Mouse (Mus musculus): ENCODE data around the gene Epm2aip1. TPM values are rescaled to one million over a fixed set of nuclear protein-coding genes. Genes with fewer than 3 reads are reported as not detected.
A peak's percentile ranks its signal among the peaks of the same experiment; 100 is the strongest.

The Epm2aip1 gene
- polyA plus RNA-seq, 1 experiment from 2014 or later: 41.2 TPM

DNA sequence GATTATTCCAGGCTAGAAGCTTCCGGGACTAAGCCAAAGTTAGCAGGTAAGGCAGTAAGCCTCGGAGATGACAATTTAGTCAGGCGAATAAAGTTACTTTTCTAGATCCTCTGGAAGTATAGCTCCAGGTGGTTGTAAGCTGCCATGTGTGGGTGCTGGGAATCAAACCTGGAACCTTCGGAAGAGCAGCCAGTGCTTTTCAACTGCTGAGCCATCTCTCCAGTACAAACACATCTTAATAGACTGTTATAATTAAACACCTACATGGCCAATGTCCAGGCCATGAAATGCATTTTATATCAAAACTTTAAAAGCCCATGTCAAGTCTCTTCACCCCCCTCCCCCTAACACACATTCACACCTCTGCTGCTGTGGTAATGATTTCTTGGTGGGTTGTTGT, 16.2 kb downstream of the Epm2aip1 start:
- Histone ChIP-seq H3K9ac (replicated peaks) (no peak overlapping the region), H3K9me3 (no peaks in the 10 kb centered on the region), H3K4me1 (replicated peaks) (no peaks in the 10 kb centered on the region; the same call in 1 of the 2 replicates), H3K4me3 (replicated peaks) (no peak overlapping the region), H3K27ac (no peak overlapping the region), H3K4me2 (no peak overlapping the region), H3K36me3 (no peaks in the 10 kb centered on the region), H3K27me3 (no peaks in the 10 kb centered on the region)
- 96% methylated on average over 4 of the region's 4 CpGs for WGBS
- ATAC-seq (ENCODE audit: insufficient number of reproducible peaks, insufficient read depth, low FRiP score, low TSS enrichment, low read depth): no peak

DNA sequence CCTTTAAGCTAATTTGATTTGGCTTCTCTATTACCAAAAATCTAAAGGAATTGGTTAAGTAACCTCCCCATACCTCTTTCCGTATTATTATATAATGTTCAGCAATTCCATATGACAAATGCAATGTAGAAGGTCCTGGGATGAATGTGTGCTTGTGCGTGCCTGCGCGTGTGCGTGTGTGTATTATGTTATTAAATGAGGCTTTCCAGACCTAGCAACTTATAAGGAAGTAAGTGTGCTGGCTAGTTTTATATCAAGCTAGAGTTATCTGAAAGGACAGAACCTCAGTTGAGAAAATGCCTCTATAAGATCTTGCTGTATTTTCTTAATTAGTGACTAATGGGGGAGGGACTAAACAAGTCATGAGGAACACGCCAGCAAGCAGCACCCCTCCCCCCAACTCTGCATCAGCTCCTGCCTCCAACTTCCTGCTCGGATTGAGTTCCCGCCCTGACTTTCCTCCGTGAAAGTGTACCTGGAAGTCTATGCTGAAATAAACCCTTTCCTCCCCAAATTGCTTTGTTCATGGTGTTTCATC, 17.6 kb downstream of the Epm2aip1 start:
- 48% methylated on average over 9 of the region's 9 CpGs for WGBS
- peak; percentile 51 for ATAC-seq (ENCODE audit: insufficient number of reproducible peaks, insufficient read depth, low FRiP score, low TSS enrichment, low read depth)

DNA sequence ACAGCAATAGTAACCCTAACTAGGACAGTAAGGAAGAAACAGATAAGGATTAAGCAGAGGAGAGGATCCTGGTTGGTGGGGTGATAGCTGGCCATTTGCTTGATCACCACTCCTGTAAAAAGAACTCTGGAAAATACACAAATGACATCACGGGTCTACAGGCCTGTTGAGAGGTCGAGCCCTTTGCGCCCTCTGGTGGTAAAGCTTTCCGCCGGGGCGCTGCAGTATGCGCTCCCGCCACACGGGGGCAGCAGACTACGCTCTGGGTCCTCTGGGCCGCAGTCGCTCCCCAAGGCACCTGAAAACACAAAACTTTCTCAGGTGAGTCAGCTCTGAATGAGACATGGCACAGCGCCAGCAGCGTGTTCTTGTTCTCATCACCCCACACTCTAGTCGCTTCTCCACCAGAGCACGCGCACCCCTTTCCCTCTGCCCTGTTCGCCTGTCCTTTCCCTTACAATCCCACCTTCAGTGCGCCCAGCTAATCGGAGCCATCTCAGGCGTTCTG, 18.2 kb downstream of the Epm2aip1 start:
- peak; percentile 69 for ATAC-seq (ENCODE audit: insufficient number of reproducible peaks, insufficient read depth, low FRiP score, low TSS enrichment, low read depth)
- Histone ChIP-seq H3K9ac (replicated peaks) (no peak overlapping the region), H3K4me1 (replicated peaks) (no peaks in the 10 kb centered on the region; the same call in 1 of the 2 replicates), H3K4me2 (peak overlapping the region; percentile 41), H3K36me3 (no peaks in the 10 kb centered on the region), H3K9me3 (no peaks in the 10 kb centered on the region), H3K27ac (no peak overlapping the region), H3K4me3 (replicated peaks) (peak overlapping the region; percentile 19; the same call in 1 of the 2 replicates), H3K27me3 (no peaks in the 10 kb centered on the region)
- 19% methylated on average over 21 of the region's 21 CpGs for WGBS

More for the DNA sequence above, 17.6 kb downstream of the Epm2aip1 start:
- H3K9me3 ChIP-seq: no peaks in the 10 kb centered on the region
- peak overlapping the region; percentile 19; the same call in 1 of the 2 replicates for H3K4me3 ChIP-seq (replicated peaks)
- peak overlapping the region; percentile 41 for H3K4me2 ChIP-seq
- no peaks in the 10 kb centered on the region for H3K36me3 ChIP-seq
- no peaks in the 10 kb centered on the region for H3K27me3 ChIP-seq
- no peak overlapping the region for H3K9ac ChIP-seq (replicated peaks)
- no peak overlapping the region for H3K27ac ChIP-seq
- H3K4me1 ChIP-seq (replicated peaks): no peaks in the 10 kb centered on the region; the same call in 1 of the 2 replicates

GRCm38 (mm10) chr9:111290539-111291100, 18.9 kb downstream of the Epm2aip1 start:
- whole genome bisulfite sequencing: 74% methylated on average over 11 of the region's 11 CpGs
- ATAC-seq (ENCODE audit: insufficient number of reproducible peaks, insufficient read depth, low FRiP score, low TSS enrichment, low read depth): no peak
- no peaks in the 10 kb centered on the region for H3K36me3 ChIP-seq
- H3K4me3 ChIP-seq (replicated peaks): no peak overlapping the region
- no peaks in the 10 kb centered on the region; the same call in 1 of the 2 replicates for H3K4me1 ChIP-seq (replicated peaks)
- no peaks in the 10 kb centered on the region for H3K9me3 ChIP-seq
- no peak overlapping the region for H3K27ac ChIP-seq
- no peaks in the 10 kb centered on the region for H3K27me3 ChIP-seq
- no peak overlapping the region for H3K4me2 ChIP-seq
- H3K9ac ChIP-seq (replicated peaks): no peak overlapping the region

GRCm38 (mm10) chr9:111293234-111293633, 21.5 kb downstream of the Epm2aip1 start:
- Histone ChIP-seq H3K4me3 (replicated peaks) (no peak overlapping the region), H3K9me3 (no peaks in the 10 kb centered on the region), H3K4me1 (replicated peaks) (no peaks in the 10 kb centered on the region), H3K27ac (no peak overlapping the region), H3K4me2 (no peak overlapping the region), H3K9ac (replicated peaks) (no peak overlapping the region), H3K27me3 (no peaks in the 10 kb centered on the region), H3K36me3 (no peaks in the 10 kb centered on the region)
- no peak for ATAC-seq (ENCODE audit: insufficient number of reproducible peaks, insufficient read depth, low FRiP score, low TSS enrichment, low read depth)
- WGBS: 90% methylated on average over 4 of the region's 4 CpGs

GRCm38 (mm10) chr9:111294911-111295310, 23.2 kb downstream of the Epm2aip1 start:
- no peak overlapping the region for H3K27ac ChIP-seq
- H3K36me3 ChIP-seq: no peaks in the 10 kb centered on the region
- no peak overlapping the region for H3K4me2 ChIP-seq
- H3K27me3 ChIP-seq: no peaks in the 10 kb centered on the region
- H3K4me1 ChIP-seq (replicated peaks): no peaks in the 10 kb centered on the region
- no peaks in the 10 kb centered on the region for H3K9me3 ChIP-seq
- H3K4me3 ChIP-seq (replicated peaks): no peak overlapping the region
- ATAC-seq (ENCODE audit: insufficient number of reproducible peaks, insufficient read depth, low FRiP score, low TSS enrichment, low read depth): no peak
- no peak overlapping the region for H3K9ac ChIP-seq (replicated peaks)
- WGBS: 89% methylated on average over 6 of the region's 6 CpGs

GRCm38 (mm10) chr9:111295323-111295722, 23.6 kb downstream of the Epm2aip1 start:
- H3K4me1 ChIP-seq (replicated peaks): no peaks in the 10 kb centered on the region
- no peak overlapping the region for H3K4me2 ChIP-seq
- H3K9ac ChIP-seq (replicated peaks): no peak overlapping the region
- no peak overlapping the region for H3K4me3 ChIP-seq (replicated peaks)
- 68% methylated on average over 2 of the region's 2 CpGs for WGBS
- no peak for ATAC-seq (ENCODE audit: insufficient number of reproducible peaks, insufficient read depth, low FRiP score, low TSS enrichment, low read depth)
- no peak overlapping the region for H3K27ac ChIP-seq
- no peaks in the 10 kb centered on the region for H3K9me3 ChIP-seq
- H3K36me3 ChIP-seq: no peaks in the 10 kb centered on the region
- no peaks in the 10 kb centered on the region for H3K27me3 ChIP-seq

- no peaks in the 10 kb centered on the region for H3K9me3 ChIP-seq
- H3K27ac ChIP-seq: no peak overlapping the region
- H3K4me1 ChIP-seq (replicated peaks): no peaks in the 10 kb centered on the region
- H3K4me3 ChIP-seq (replicated peaks): no peak overlapping the region
- no peak overlapping the region for H3K9ac ChIP-seq (replicated peaks)
- WGBS: 74% methylated on average over 7 of the region's 7 CpGs
- no peak for ATAC-seq (ENCODE audit: insufficient number of reproducible peaks, insufficient read depth, low FRiP score, low TSS enrichment, low read depth)
- H3K4me2 ChIP-seq: no peak overlapping the region
- H3K27me3 ChIP-seq: no peaks in the 10 kb centered on the region
- no peaks in the 10 kb centered on the region for H3K36me3 ChIP-seq
Observed at GRCm38 (mm10) chr9:111296433-111296832, 24.7 kb downstream of the Epm2aip1 start.

GRCm38 (mm10) chr9:111298606-111299005, 26.9 kb downstream of the Epm2aip1 start:
- Histone ChIP-seq H3K4me1 (replicated peaks) (no peaks in the 10 kb centered on the region), H3K27me3 (no peaks in the 10 kb centered on the region), H3K36me3 (no peaks in the 10 kb centered on the region), H3K9ac (replicated peaks) (no peak overlapping the region), H3K27ac (no peak overlapping the region), H3K4me2 (no peak overlapping the region), H3K9me3 (no peaks in the 10 kb centered on the region), H3K4me3 (replicated peaks) (no peak overlapping the region)
- no peak for ATAC-seq (ENCODE audit: insufficient number of reproducible peaks, insufficient read depth, low FRiP score, low TSS enrichment, low read depth)
- WGBS: 86% methylated on average over 2 of the region's 2 CpGs

DNA sequence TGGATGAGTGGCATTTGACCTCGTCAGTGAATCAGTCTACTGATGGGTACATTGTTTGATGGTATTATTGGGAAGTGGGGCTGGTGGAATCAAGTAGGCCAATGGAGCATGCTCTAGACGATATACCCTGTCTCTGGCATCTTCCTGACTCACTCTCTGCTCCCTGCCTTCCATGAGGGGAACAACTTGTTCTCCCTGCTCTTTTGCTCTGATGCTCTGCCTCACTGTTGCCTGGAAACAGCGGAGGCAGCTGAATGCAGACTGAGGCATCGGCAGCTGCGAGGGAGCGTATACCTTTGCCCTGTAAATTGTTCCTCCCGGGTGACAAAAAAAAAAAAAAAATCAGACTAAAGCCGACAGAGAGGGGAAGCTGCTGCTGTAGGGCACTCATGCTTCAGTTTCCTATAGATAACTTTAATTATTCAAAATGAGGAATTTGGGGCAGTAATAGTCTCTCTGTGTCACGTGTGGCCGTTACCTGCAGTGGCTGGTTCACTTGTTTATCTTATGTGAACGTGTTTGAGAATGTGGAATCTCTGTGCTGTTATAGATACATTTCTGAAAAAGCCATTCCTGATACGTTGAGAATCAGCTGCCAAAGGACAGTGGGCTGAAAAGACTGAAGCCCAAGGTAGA, 30.6 kb downstream of the Epm2aip1 start:
- Histone ChIP-seq H3K36me3 (no peaks in the 10 kb centered on the region), H3K4me3 (replicated peaks) (no peak overlapping the region), H3K4me2 (no peak overlapping the region), H3K27ac (no peak overlapping the region), H3K4me1 (replicated peaks) (no peaks in the 10 kb centered on the region), H3K27me3 (no peaks in the 10 kb centered on the region), H3K9me3 (no peaks in the 10 kb centered on the region), H3K9ac (replicated peaks) (no peak overlapping the region)
- WGBS: 74% methylated on average over 12 of the region's 12 CpGs
- ATAC-seq (ENCODE audit: insufficient number of reproducible peaks, insufficient read depth, low FRiP score, low TSS enrichment, low read depth): no peak

- Histone ChIP-seq H3K9ac (replicated peaks) (no peak overlapping the region), H3K4me3 (replicated peaks) (no peak overlapping the region), H3K4me1 (replicated peaks) (no peaks in the 10 kb centered on the region), H3K27ac (no peak overlapping the region), H3K27me3 (peaks cover 2% of the 10 kb centered on the region), H3K4me2 (no peak overlapping the region), H3K9me3 (no peaks in the 10 kb centered on the region), H3K36me3 (no peaks in the 10 kb centered on the region)
- ATAC-seq (ENCODE audit: insufficient number of reproducible peaks, insufficient read depth, low FRiP score, low TSS enrichment, low read depth): no peak
- WGBS: 89% methylated on average over 6 of the region's 6 CpGs
Observed at GRCm38 (mm10) chr9:111304036-111304435, 32.3 kb downstream of the Epm2aip1 start.
